Mouse (Mus musculus) WW6 (cell line): ENCODE data around the gene Atg5.

ENCODE experiments used
- DNase-seq: peaks from one replicate; pipeline ENCODE4 v3.0.0-alpha.2; 2013; ENCODE audit warnings: low read depth, low spot score

Gene Atg5

DNA sequence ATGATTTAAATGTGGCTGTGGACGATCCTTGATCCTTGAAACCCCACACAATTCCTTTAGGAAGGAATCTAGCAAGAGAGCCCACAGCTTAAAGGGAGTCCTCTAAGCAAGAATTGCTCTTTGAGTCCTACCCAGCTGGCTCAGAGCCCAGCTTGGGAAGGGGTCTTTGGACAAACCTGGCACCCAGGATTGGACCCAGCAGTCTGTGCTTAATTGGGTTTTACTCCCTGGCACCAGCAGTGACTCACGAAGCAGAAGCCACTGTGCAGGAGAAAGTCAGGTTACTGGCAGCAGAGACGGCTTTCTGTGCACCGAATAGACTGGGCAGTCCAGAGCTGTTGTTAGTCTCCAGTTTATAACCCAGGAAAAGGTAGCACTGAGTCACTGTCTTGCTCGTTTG, 117.1 kb downstream of the Atg5 start:
- DNase-seq, result no peak

DNA sequence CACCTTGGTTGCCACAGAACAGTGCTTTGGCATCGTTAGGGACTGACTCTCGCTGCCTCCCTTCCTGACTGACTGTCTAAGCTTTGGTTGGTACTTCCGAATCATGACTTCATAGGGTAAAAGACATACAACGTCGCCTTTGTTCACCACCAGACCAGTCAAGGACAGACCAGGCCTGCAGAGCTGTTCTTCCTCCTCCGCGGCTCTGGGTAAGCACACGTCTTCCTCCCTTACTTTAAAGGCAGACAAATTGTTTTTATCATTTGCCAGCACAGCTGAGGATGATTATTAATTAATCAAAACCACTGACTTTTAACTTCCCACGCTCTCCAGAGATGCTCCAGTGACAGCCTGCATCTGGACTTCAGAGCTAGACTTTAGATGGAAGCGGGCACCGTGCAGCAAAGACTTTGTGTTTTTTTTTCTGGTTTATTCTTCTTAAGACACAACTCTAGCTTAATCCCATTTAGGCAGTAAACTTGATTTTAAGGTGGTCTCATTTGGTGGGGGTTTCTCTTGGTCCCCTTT, 120.6 kb downstream of the Atg5 start:
- no peak for DNase-seq

DNA sequence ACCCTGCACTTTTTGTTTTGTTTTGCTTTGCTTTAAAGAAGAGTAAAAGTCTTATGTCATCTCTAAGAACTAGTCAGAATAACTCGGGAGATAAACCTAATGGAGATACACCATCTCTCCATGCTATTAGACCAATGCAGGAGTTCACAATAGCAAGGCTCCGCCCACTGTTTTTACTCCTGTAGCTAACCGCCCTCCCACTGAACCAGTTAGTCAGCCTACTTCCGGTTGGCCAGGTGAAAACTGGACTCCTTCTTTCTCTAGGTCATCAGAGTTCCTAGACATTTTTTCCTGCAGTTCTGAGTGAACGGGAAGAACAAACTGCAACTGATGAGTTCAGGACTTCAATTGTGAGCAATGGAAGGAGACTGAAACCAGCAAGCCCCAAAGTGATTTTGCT, 122.1 kb downstream of the Atg5 start:
- DNase-seq, result no peak

DNA sequence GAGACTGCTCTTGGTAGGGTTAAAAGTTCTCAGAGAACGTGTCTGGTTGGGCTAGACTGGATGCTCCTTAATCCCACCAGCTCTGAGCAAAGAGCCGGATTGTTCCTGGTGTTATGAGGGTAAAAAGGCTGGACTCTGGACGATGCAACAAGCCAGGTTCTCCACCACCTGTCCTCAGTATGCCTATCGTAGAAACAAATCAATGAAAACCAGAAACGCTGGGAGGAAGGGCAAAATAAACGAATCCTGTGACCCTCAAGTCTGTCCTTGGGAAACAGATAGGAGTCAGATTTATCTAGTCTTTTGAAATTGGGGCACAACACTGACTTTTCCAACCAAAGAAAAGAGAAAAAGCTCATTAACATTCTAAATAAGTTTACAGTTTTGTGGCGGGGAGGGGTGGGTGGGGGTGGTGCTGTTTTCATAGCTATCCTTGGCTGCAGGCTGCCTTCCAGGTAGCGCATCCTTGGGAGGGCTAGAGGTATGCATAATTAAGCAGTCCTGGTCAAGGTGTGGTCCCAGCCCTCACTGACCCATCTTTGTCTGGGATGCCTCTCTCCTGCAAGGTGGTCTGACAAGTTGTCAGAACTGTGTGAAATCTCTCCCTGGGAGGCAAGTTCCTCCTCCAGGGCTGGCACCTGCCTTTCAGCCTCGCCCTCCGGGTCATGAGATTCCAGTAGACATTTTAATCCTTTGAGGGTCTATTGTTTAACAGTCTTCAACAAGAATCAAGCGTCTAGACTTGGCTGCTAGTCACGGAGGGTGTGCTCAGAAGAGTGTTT, 123.5 kb downstream of the Atg5 start:
- peak; percentile 77 for DNase-seq

DNA sequence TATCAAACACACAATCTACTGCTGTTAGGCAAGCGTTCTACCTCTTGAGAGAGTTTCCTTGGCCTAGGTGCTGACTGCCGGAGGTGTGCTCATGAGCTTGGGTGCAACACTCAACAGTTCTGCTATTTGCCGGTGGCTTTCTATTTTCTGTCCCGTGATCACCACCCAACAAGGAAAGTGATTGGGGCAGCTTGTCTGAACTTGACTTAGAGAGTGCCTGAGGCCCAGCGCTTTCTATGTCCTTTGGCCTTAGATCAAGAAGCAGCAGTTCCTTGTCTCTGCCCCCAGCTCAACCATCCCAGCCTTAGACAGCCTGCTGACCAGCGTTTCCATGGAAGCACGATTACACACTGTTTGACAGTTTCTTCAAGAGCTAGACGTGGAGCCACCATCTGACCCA, 124.7 kb downstream of the Atg5 start:
- DNase-seq, result no peak

DNA sequence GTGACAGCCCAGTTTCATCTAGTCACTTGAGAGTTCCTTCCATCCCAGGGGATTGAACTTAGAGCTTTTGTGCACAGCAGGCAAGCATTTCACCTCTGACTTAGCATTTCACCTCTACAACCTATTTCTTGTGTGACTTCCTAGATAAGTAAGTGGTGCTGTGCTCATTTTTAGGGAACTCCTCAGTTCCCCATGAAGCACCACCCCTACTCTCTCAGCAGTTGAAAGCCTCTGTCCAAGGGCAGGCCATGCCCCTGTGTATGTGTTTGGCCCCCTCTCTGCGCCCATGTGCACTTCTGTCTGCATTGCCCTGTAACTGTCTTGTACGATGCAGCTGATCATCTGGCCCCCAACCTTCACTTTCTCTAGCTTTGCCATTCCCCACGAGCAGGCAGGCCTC, 132.0 kb downstream of the Atg5 start:
- DNase-seq, result no peak

DNA sequence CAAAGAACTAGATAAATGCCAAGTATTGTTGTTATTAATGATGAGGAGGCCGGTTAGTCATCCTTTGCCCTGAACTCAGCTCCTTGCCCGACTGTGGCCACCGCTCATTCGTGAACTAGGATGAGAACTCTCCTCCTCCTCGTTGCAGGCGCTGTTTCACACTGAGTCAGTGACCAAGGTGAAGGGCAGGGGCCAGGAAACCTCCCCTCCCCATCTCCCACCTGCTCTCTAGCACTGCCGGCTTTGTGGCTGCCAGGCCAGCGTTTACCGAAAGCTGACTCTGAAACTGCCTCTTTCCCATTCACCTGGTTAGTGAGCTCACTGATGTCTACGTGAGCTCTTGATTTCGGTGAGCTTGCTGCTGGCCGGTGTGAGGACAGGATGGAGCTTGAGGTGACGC, 132.4 kb downstream of the Atg5 start:
- no peak for DNase-seq

DNA sequence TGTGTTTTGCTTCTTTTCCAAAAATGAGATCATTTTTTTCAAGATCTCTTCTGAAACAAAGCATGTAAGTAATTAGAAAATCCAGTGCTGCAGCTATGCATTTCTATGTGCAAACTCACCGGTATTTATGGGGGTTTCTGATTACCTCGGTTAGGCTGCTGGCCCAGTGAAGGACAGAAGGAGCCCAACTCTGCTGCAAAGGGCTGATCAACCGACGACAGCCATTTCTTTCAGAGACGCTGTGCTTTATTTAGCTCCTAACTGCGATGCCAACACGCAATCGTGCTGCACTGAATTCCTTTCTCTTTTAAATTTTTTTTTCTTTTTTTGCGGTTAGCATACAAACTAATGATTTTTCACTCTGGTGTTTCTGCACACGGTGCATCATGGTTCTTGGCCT, 133.4 kb downstream of the Atg5 start:
- DNase-seq, result no peak

DNA sequence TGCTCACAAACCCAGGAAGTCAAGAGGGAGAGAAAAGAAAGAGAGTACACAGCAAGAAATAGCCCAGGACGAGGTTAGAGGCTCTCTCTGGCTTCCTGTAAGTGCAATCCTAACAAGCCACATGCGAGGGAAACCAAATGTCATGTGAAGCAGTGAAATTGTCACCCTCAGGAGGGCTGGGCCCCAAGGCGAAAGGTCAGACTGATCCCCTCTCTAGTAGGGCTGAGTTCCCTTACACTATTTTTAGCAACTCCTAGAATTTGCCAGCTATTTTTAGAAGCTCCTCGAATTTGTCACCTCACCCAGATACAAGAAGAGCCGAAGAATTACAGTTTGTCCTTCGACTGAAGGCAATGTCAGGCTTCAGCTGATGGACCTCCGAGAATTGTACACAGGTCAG, 135.3 kb downstream of the Atg5 start:
- DNase-seq, result no peak

DNA sequence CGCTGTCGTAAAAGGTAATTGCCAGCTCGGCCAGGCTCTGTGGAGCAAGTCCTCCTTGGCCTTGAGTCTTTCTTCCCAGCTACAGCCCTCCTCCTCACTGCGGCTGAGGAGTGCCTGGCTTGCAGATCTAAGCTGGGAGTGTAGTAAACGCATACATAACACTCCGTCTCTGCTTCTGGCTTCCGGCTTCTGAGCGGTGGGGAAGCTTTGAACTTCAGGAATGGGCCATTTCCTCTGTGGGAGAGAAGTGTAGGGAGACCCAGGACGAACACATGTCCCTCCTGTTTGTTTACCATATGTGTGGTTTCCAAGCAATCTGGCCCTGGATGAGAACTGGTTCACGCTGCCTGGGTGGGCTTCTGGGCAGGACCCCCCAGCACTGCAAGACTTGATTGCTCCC, 140.9 kb downstream of the Atg5 start:
- DNase-seq, result peak; percentile 59

DNA sequence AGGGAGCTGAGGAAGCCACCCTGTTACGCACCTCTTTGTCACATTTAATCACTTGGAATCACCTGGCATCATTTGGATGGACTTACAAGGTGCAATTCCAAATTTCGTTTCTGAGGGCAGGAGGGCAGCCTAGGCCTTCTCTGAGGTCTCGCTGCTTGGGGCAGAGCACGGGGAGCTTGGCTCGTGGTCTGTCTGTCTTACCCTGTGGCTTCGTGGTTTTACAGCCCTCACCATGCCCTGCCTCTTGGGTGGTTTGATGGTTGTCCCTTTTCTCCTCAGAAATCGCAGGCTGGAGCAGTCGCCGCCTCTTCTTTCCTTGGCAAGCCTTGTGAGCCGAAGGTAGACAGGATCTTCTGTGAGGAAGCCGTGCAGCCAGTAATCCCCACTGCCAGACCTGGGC, 141.8 kb downstream of the Atg5 start:
- DNase-seq, result no peak
